Comparison of ENCODE assay signal across 8 mouse cellular contexts in genomic region chr11:104316685-104317400, GRCm38 (mm10).
DNase-seq lines count a peak whose midpoint lies in the region; ATAC-seq and TF ChIP-seq lines count a peak whose summit lies in the region.

No protein-coding gene starts in this region.

- H3K4me1 ChIP-seq in heart, adult 2 months (ENCODE audit: control insufficient read depth, insufficient read depth, low read length) = peaks cover 13% of the 10 kb centered on the region
- peaks cover 17% of the 10 kb centered on the region for H3K4me1 ChIP-seq in heart, embryonic 12.5 days (replicated peaks)
- H3K4me1 ChIP-seq in bone marrow macrophage, adult 2 months (ENCODE audit: control insufficient read depth, insufficient read depth, low read length) = peaks cover 21% of the 10 kb centered on the region
- no peaks in the 10 kb centered on the region for H3K4me1 ChIP-seq in hindbrain, embryonic 11.5 days (replicated peaks; ENCODE audit: control insufficient read depth, insufficient read depth, low read length)

- H3K9me3 ChIP-seq in heart, embryonic 12.5 days (replicated peaks) = no peaks in the 10 kb centered on the region
- no peaks in the 10 kb centered on the region for H3K9me3 ChIP-seq in hindbrain, embryonic 11.5 days (ENCODE audit: control insufficient read depth, low read length)

- H3K36me3 ChIP-seq in heart, adult 2 months (ENCODE audit: control insufficient read depth, insufficient read depth, low read length) = no peaks in the 10 kb centered on the region
- H3K36me3 ChIP-seq in heart, embryonic 12.5 days = no peaks in the 10 kb centered on the region
- no peaks in the 10 kb centered on the region for H3K36me3 ChIP-seq in hindbrain, embryonic 11.5 days (ENCODE audit: control insufficient read depth, insufficient read depth, low read length)

- WGBS in heart, adult 2 months = 54% methylated on average over 16 of the region's 16 CpGs
- WGBS in heart, embryonic 12.5 days = 77% methylated on average over 16 of the region's 16 CpGs
- WGBS in hindbrain, embryonic 11.5 days = 82% methylated on average over 16 of the region's 16 CpGs

- ATAC-seq in heart, embryonic 12.5 days (ENCODE audit: insufficient number of reproducible peaks, low FRiP score) = no peak
- no peak for ATAC-seq in hindbrain, embryonic 11.5 days (ENCODE audit: low FRiP score)

- H3K27me3 ChIP-seq in heart, adult 2 months (ENCODE audit: control insufficient read depth, insufficient read depth, low read length) = no peaks in the 10 kb centered on the region
- H3K27me3 ChIP-seq in heart, embryonic 12.5 days (replicated peaks) = peaks cover under 1% of the 10 kb centered on the region; the same call in 1 of the 2 replicates
- H3K27me3 ChIP-seq in hindbrain, embryonic 11.5 days (ENCODE audit: control insufficient read depth, insufficient read depth, low read length) = no peaks in the 10 kb centered on the region

- peak overlapping the region; percentile 14; the same call in 1 of the 2 replicates for H3K4me3 ChIP-seq in heart, adult 2 months
- no peak overlapping the region for H3K4me3 ChIP-seq in heart, embryonic 12.5 days
- H3K4me3 ChIP-seq in bone marrow macrophage, adult 2 months (ENCODE audit: insufficient read depth, low read length) = peak overlapping the region; percentile 4; the same call in 1 of the 2 replicates
- H3K4me3 ChIP-seq in hindbrain, embryonic 11.5 days (ENCODE audit: low read depth, low read length) = no peak overlapping the region

- DNase-seq in heart, adult 2 months = peak; percentile 68 to 70
- DNase-seq in heart, postnatal 36 days = peak; percentile 48 to 62
- peak; percentile 63 for DNase-seq in lung, postnatal 25 days (ENCODE audit: low spot score)
- DNase-seq in thymus, postnatal 25 days = no peak
- no peak for DNase-seq in left cerebral cortex, postnatal 4 days
- DNase-seq in hindbrain, embryonic 11.5 days (ENCODE audit: low spot score) = no peak

- intact Hi-C loops in heart, adult 2 months (cut with DNase I) = loop anchor here (5.0 kb wide), 1 partner anchor 190 kb away; no protein-coding TSS in a partner anchor
- intact Hi-C loops in heart, postnatal 36 days (cut with DNase I) = loop anchor here (5.0 kb wide), 2 partner anchors 125 to 190 kb away; no protein-coding TSS in a partner anchor
- intact Hi-C loops in left cerebral cortex, postnatal 4 days (cut with DNase I) = loop anchor here (10.0 kb wide), 1 partner anchor 148 kb away; the partner anchor contains the start of gene Kansl1

- H3K27ac ChIP-seq in heart, adult 2 months = peak overlapping the region; percentile 73
- H3K27ac ChIP-seq in heart, embryonic 12.5 days (ENCODE audit: poor library complexity, severe bottlenecking) = no peak overlapping the region
- peak overlapping the region; percentile 38 for H3K27ac ChIP-seq in bone marrow macrophage, adult 2 months (ENCODE audit: insufficient read depth, low read depth, low read length)
- H3K27ac ChIP-seq in hindbrain, embryonic 11.5 days (ENCODE audit: low read depth, low read length) = no peak overlapping the region

- H3K9ac ChIP-seq in heart, adult 2 months (ENCODE audit: low read depth, low read length) = peak overlapping the region; percentile 36; the same call in 1 of the 2 replicates
- H3K9ac ChIP-seq in heart, embryonic 12.5 days = no peak overlapping the region
- H3K9ac ChIP-seq in hindbrain, embryonic 11.5 days (ENCODE audit: low read depth, low read length) = no peak overlapping the region

- no peaks in the 10 kb centered on the region for H3K79me2 ChIP-seq in heart, adult 2 months (replicated peaks; ENCODE audit: control insufficient read depth, insufficient read depth, low read length)

- no peak overlapping the region for H3K4me2 ChIP-seq in heart, embryonic 12.5 days
- no peak overlapping the region for H3K4me2 ChIP-seq in hindbrain, embryonic 11.5 days (replicated peaks; ENCODE audit: low read depth, low read length)

- TF ChIP-seq CTCF in heart, adult 2 months (IDR thresholded peaks at IDR 0.05) = no peak
- peak; percentile 22; the same call in 1 of the 2 replicates for TF ChIP-seq CTCF in bone marrow macrophage, adult 2 months (IDR thresholded peaks at IDR 0.05; ENCODE audit: low read depth, low read length)

- 0 out of 2 replicates have a peak, but pooled peaks have one; percentile 33 for TF ChIP-seq POLR2A in heart, adult 2 months (IDR thresholded peaks at IDR 0.05; ENCODE audit: insufficient read depth, low read depth, low read length)
- TF ChIP-seq POLR2A in bone marrow macrophage, adult 2 months (IDR thresholded peaks at IDR 0.05; ENCODE audit: borderline replicate concordance, low read depth, low read length) = no peak

- TF ChIP-seq EP300 in heart, adult 2 months (IDR thresholded peaks at IDR 0.05; ENCODE audit: insufficient read depth, low read depth, low read length) = no peak

Comparison
In these comparisons a context has a peak if more than half of its experiments do, and no peak if none do; other contexts are left out.
1. H3K27ac ChIP-seq: peak in heart, adult 2 months (single experiment) and bone marrow macrophage, adult 2 months (single experiment); none in heart, embryonic 12.5 days (single experiment) and hindbrain, embryonic 11.5 days (single experiment).
2. H3K4me3 ChIP-seq: peak in heart, adult 2 months (single experiment) and bone marrow macrophage, adult 2 months (single experiment); none in heart, embryonic 12.5 days (single experiment) and hindbrain, embryonic 11.5 days (single experiment).
3. DNase-seq: peak in heart, adult 2 months (2 of 2), heart, postnatal 36 days (2 of 2) and lung, postnatal 25 days (single experiment); none in thymus, postnatal 25 days (single experiment), left cerebral cortex, postnatal 4 days (single experiment) and hindbrain, embryonic 11.5 days (single experiment).